Mouse (Mus musculus) megakaryocyte, embryonic 14.5 days (primary cell): Measurements from ENCODE around the gene Wdr74. TPM values are rescaled to one million over a fixed set of nuclear protein-coding genes. Genes with fewer than 3 reads are reported as not detected.
"Not testable (repeated sequence)": the region's sequence is repeated elsewhere in the genome, so short reads cannot be mapped to it uniquely, and the experiment has no call there.

Source experiments
- H3K27me3 ChIP-seq: replicated peaks from 2 replicates; pipeline ENCODE3; 2012; ENCODE audit warnings: inconsistent platforms
- H3K36me3 ChIP-seq: replicated peaks from 2 replicates; pipeline ENCODE3; 2012; ENCODE audit warnings: low read length, inconsistent platforms, mixed read lengths
- H3K4me1 ChIP-seq: 2 replicates; pipeline ENCODE4 v1.6.1; 2012; ENCODE audit warnings: inconsistent platforms
- H3K4me3 ChIP-seq: replicated peaks from 2 replicates; pipeline ENCODE3; 2012; ENCODE audit warnings: moderate library complexity, mild to moderate bottlenecking, inconsistent platforms
- H3K9me3 ChIP-seq: 2 replicates; pipeline ENCODE4 v1.6.1; 2012; ENCODE audit warnings: inconsistent platforms
- FLI1 ChIP-seq: IDR thresholded peaks from 2 replicates; pipeline ENCODE4 v1.6.1; 2012; ENCODE audit warnings: low read length, inconsistent platforms, mixed read lengths
- GATA1 ChIP-seq: IDR thresholded peaks from 3 replicates; pipeline ENCODE4 v1.6.1; 2012; ENCODE audit warnings: mixed read lengths, low read length, inconsistent platforms, borderline replicate concordance
- polyA plus RNA-seq: library from polyadenylated mRNA; stranded (reverse); fragments of >175 nt; gene quantifications from 2 replicates; pipeline ENCODE4 v1.2.3, GENCODE M21; 2012; ENCODE audit warnings: low replicate concordance; ENCODE audit not compliant: insufficient read depth

Gene Wdr74
- polyA plus RNA-seq, 1 experiment, result 16.5 TPM

DNA sequence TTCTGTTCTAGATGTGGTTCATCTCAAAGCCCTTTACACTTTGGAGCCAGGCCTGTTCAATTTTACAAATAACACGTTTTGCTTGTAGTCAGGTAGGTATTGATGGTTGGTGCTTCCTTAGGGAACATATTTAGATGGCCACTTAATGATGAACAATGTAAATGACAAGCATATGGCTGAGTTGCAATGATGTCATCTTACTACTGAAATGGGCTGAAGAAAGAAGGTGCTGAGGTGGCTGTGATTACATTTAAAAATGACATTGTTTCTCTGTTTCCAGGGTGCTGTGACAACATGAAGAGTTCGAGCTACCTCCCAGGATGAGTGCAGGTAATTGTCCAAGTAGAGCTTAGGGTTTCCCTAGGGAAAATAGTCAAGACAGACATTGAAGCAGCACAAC is 11.2 kb upstream of the Wdr74 start:
- no peak for TF ChIP-seq FLI1
- TF ChIP-seq GATA1, result no peak
- H3K36me3 ChIP-seq, result peaks cover 37% of the 10 kb centered on the region
- peaks cover 45% of the 10 kb centered on the region for H3K4me1 ChIP-seq
- H3K9me3 ChIP-seq, result no peaks in the 10 kb centered on the region
- peak overlapping the region; percentile 99 for H3K4me3 ChIP-seq
- H3K27me3 ChIP-seq, result no peaks in the 10 kb centered on the region

DNA sequence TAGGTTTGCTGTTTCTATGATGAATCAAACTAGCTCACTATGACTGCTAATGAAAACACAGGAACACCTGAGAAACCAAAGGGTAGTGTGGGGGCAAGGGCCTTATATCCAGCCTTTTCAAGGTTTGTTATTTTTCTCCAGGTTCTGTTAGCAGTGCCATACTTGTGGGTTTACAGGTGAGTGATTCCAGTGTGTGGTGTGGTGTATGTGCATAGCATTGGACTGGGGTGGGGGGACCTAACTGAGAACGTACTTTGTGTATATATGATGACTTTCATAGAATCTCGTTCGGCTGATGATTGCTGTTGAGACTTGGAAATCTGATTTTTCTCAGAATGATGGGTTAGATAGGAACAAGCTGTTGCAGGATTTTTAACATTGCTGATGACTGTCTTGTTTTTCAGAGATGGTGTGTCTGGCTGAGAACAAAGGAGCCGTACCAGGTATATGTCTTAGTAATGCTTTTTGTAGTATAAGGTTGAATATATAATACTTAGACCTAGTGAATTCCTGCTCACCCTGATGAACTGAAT is 10.5 kb upstream of the Wdr74 start:
- TF ChIP-seq FLI1 (no peak), GATA1 (no peak)
- peak overlapping the region; percentile 99 for H3K4me3 ChIP-seq
- H3K9me3 ChIP-seq, result no peaks in the 10 kb centered on the region
- peaks cover 36% of the 10 kb centered on the region for H3K36me3 ChIP-seq
- H3K4me1 ChIP-seq, result peaks cover 40% of the 10 kb centered on the region
- H3K27me3 ChIP-seq, result no peaks in the 10 kb centered on the region

DNA sequence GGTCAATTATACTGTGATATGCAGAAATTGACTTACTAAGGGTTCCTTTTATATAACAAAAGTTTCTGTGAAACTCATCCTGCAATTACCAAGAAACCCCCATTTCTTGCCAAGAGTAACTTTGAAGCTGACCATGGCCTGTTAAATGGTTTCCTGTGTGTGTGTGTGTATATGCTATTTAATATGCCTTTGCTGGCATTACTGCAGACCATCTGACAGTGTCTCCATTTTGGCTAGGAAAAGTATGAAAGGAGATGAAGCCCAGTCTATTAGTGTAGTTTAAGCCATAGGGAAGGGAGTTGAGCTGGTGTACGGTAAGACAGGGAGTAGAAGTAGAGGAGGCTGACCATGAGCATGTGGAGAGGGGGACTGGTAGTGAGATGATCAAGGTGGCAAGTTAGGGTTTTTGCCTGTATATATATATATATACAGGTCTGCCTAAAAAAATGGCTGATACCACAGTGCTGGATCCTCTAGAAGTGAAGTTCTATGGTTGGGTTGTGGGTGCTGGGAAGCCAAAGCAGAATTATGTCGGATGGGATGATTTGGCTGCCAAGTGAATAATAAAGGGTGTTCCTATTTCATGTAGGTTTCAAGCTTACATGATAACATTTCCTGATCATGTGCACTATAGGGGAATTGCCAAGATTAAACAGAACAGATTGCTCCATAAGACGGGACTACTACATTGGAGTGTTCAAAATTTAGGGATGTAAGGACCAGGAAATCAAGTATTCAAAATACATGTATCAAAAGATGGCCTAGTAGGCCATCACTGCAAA is 8.8 kb upstream of the Wdr74 start:
- peaks cover 24% of the 10 kb centered on the region for H3K4me1 ChIP-seq
- TF ChIP-seq GATA1 (no peak), FLI1 (no peak)
- no peaks in the 10 kb centered on the region for H3K9me3 ChIP-seq
- H3K4me3 ChIP-seq, result no peak overlapping the region
- no peaks in the 10 kb centered on the region for H3K27me3 ChIP-seq
- peaks cover 32% of the 10 kb centered on the region for H3K36me3 ChIP-seq

DNA sequence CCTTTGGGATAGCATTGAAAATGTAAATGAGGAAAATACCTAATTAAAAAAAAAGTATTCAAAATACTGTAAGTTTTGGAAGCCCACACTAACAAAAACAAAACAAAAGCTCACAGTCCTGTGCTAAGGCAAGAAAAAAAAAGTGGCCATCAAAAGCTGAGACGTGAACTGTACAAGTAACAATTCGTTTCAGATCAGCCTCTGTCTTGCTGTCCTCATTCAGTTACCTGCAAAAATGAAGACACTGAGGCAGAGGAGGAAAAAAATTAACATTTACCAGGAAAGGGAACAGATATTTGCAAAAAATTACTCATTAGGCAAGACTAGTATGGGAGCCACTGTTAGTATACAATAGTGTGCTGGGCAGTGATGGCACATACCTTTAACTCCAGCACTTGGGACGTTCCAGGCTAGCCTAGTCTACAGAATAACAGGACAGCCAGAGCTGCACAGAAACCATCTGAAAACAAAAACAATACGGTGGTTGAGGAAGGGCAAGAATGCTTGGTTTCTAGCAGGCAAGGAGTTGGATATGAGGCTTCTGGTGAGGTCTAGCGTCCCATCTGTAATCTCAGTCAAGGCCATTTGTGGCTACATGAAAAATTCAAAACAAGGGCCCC is 8.0 kb upstream of the Wdr74 start:
- no peak for TF ChIP-seq FLI1
- H3K27me3 ChIP-seq, result no peaks in the 10 kb centered on the region
- H3K4me1 ChIP-seq, result peaks cover 18% of the 10 kb centered on the region
- H3K36me3 ChIP-seq, result peaks cover 32% of the 10 kb centered on the region
- H3K4me3 ChIP-seq, result no peak overlapping the region
- 0 out of 2 replicates have a peak, but pooled peaks cover 2% of the 10 kb centered on the region for H3K9me3 ChIP-seq

DNA sequence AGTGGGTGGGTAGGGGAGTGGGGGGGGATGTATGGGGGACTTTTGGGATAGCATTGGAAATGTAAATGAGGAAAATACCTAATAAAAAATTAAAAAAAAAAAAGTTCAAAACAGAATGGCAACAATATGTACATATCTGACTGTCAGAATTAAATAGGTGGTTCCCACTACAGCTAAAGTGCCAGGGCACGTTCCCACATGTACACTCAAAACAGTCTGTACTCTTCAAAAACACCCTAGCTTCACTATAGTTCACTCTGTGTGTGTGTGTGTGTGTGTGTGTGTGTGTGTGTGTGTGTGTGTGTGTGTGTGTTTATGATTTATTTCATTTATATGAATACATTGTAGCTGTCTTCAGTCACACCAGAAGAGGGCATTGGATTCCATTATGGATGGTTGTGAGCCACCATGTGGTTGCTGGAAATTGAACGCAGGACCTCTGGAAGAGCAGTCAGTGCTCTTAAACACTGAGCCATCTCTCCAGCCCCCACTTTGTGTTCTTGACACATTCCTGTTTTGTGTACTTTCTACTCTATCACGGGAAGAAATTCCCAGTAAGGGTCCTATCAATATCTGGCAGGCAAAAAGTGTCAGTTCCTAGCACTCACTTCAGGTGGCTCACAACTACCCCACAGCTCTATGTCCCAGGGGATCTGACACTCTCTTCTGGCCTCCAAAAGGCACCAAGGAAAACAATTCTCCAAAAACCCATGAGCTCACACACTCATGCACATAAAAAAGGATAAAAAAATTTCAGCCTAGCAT is 7.1 kb upstream of the Wdr74 start:
- not testable (repeated sequence) for H3K4me3 ChIP-seq, H3K27me3 ChIP-seq, H3K9me3 ChIP-seq
- Histone ChIP-seq H3K4me1 (peaks cover 18% of the 10 kb centered on the region), H3K36me3 (peaks cover 32% of the 10 kb centered on the region)

DNA sequence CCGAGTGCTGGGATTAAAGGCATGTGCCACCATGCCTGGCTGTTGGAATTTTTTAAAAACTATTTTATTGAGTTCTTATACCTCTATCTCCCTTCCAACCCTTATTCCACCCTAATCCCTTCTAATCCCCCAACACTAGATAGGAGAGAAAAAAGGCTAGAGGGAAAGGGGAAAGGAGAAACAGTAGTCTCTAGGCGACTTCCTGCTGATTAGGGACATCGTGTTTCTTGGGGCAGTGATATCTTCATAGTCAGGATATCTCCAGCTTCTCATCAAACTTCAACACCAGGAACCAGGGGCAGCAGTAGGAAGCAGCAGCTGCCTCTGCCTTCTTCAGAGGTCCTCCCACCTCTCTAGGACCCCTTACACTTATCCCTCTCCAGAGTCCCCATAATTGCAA is 1.3 kb upstream of the Wdr74 start:
- TF ChIP-seq GATA1 (no peak), FLI1 (no peak)
- no peaks in the 10 kb centered on the region for H3K27me3 ChIP-seq
- peaks cover 29% of the 10 kb centered on the region for H3K4me1 ChIP-seq
- peak overlapping the region; percentile 65 for H3K4me3 ChIP-seq
- H3K9me3 ChIP-seq, result 0 out of 2 replicates have a peak, but pooled peaks cover 4% of the 10 kb centered on the region
- H3K36me3 ChIP-seq, result peaks cover 25% of the 10 kb centered on the region

DNA sequence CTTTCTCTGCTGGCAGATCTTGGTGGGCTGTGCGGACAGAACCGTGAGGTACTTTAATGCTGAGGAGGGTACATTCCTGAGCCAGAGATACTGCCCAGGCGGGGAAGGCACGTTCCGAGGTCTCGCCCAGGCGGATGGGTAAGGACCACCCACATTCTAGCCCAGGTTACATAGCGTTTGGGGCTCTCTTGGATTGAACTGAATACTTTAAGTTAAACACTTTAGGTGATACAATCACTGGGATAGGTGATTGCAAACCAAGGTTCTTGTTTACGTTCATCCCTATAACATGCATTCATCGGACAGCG is 487 bp downstream of the Wdr74 start:
- TF ChIP-seq GATA1 (no peak), FLI1 (no peak)
- peaks cover 40% of the 10 kb centered on the region for H3K36me3 ChIP-seq
- H3K4me3 ChIP-seq, result peak overlapping the region; percentile 98
- peaks cover 41% of the 10 kb centered on the region for H3K4me1 ChIP-seq
- no peaks in the 10 kb centered on the region for H3K27me3 ChIP-seq
- 0 out of 2 replicates have a peak, but pooled peaks cover 4% of the 10 kb centered on the region for H3K9me3 ChIP-seq

DNA sequence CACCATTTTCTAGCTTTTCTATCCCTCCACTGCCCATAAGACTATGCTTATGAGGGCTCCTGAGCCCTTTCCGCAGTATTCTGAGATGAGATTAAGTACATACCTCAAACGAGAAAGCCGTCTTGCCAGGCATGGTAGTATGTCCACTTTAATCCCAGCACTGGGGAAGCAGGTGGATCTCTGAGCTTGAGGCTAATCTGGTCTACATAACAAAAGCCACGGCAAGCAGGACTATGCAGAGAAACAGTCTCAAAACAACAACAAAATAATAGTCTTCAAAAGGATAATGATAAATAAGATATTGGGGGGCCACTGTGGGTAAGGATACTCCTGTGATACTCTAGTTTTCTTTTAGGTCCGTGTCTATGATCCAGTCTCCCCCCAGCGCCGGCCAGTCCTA is 3.3 kb downstream of the Wdr74 start:
- Histone ChIP-seq H3K9me3 (no peaks in the 10 kb centered on the region), H3K36me3 (peaks cover 54% of the 10 kb centered on the region), H3K4me3 (no peak overlapping the region), H3K4me1 (peaks cover 54% of the 10 kb centered on the region), H3K27me3 (no peaks in the 10 kb centered on the region)
- TF ChIP-seq GATA1 (no peak), FLI1 (no peak)

DNA sequence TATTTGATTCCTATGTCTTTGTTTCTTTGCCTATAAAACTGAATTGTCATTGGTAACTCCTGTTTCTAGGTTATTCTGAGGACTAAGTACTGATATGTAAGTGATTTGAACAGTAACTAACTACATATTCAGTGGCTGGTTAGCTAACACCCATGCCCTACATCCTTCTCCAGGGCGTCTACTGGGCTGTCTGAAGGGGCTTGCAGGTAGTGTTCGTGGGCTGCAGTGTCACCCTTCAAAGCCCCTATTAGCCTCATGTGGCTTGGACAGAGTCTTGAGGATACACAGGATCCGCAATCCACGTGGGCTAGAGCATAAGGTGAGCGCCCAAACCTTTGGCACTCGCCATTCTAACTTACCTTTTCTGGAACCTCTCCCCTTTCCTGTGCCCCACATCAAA is 4.0 kb downstream of the Wdr74 start:
- TF ChIP-seq GATA1 (no peak), FLI1 (no peak)
- Histone ChIP-seq H3K36me3 (peaks cover 60% of the 10 kb centered on the region), H3K4me1 (peaks cover 50% of the 10 kb centered on the region)

DNA sequence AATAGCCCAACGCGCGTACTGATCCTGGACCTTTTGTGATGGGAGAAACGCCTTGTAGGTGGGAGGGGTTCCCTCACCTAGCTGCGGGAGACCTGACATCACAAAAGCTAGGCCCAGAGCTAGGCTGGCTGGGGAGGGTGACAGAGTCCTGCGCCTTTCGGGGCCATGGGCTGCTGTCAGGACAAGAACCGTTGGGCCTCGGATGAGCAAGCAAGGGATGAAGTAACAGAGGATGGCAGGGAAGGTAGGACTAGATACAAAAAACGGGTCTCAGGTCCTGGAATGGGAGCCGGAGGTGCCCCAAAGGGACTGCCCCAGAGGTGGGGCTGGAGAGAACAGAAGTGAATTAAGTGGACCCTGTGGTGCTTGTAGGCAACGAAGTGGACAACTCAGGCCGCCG is 5.0 kb downstream of the Wdr74 start, which contains the start of gene 1700092M07Rik:
Gene 1700092M07Rik (plus strand): TSS at position 116 of the 400 bp plus-strand sequence.
- TF ChIP-seq FLI1, result no peak
- no peak for TF ChIP-seq GATA1

More for the DNA sequence above, 4.0 kb downstream of the Wdr74 start:
- Histone ChIP-seq H3K9me3 (no peaks in the 10 kb centered on the region), H3K27me3 (no peaks in the 10 kb centered on the region), H3K4me3 (no peak overlapping the region)

More for the DNA sequence above, 5.0 kb downstream of the Wdr74 start, which contains the start of gene 1700092M07Rik:
- peak within 1 kb of the TSS; percentile 99 for H3K4me3 ChIP-seq
- no peaks in the 10 kb centered on the region for H3K27me3 ChIP-seq
- H3K36me3 ChIP-seq, result peaks cover 70% of the 10 kb centered on the region
- H3K4me1 ChIP-seq, result peaks cover 49% of the 10 kb centered on the region
- no peaks in the 10 kb centered on the region for H3K9me3 ChIP-seq
